Comparison of ENCODE assay signal across 16 mouse cellular contexts in genomic region chr4:14422152-14422551, GRCm38 (mm10).
"Had no signal": no experiment of that assay in that cellular context is flagged by ENCODE, and none has a peak within 500 bp of the region (broad histone marks: within the 10 kb centered on the region; RNA-seq: fewer than 3 reads in every experiment).

No protein-coding gene starts in this region.

- H3K9me3 ChIP-seq: neural tube, embryonic 13.5 days; neural tube, embryonic 15.5 days; stomach, embryonic 15.5 days had no signal

- H3K9ac ChIP-seq: neural tube, embryonic 13.5 days; neural tube, embryonic 15.5 days; stomach, embryonic 15.5 days had no signal

- H3K36me3 ChIP-seq: neural tube, embryonic 13.5 days; neural tube, embryonic 15.5 days; stomach, embryonic 15.5 days had no signal

- H3K4me3 ChIP-seq: neural tube, embryonic 13.5 days; neural tube, embryonic 15.5 days; stomach, embryonic 15.5 days had no signal

- H3K27ac ChIP-seq: neural tube, embryonic 13.5 days; neural tube, embryonic 15.5 days; stomach, embryonic 15.5 days; stomach, postnatal 0 days had no signal

- DNase-seq: retina, postnatal 1 day; right cerebral cortex, adult 18-20 months; right cerebral cortex, postnatal 14 days; right cerebral cortex, postnatal 25 days; right cerebral cortex, postnatal 4 days; spleen, adult 18-20 months; thymus, adult 18-20 months; thymus, adult 2 months; thymus, postnatal 14 days; thymus, postnatal 25 days; thymus, postnatal 36 days; thymus, postnatal 4 days had no signal

- H3K4me1 ChIP-seq: neural tube, embryonic 13.5 days; neural tube, embryonic 15.5 days; stomach, embryonic 15.5 days had no signal

- H3K27me3 ChIP-seq: neural tube, embryonic 13.5 days; neural tube, embryonic 15.5 days; stomach, embryonic 15.5 days had no signal

- H3K4me2 ChIP-seq: neural tube, embryonic 13.5 days; neural tube, embryonic 15.5 days; stomach, embryonic 15.5 days had no signal
